Mouse (Mus musculus): ENCODE data around the gene Il12rb1. TPM values are rescaled to one million over a fixed set of nuclear protein-coding genes. Genes with fewer than 3 reads are reported as not detected.

Il12rb1 gene
- polyA plus RNA-seq, 1 experiment from 2014 or later: not detected

DNA sequence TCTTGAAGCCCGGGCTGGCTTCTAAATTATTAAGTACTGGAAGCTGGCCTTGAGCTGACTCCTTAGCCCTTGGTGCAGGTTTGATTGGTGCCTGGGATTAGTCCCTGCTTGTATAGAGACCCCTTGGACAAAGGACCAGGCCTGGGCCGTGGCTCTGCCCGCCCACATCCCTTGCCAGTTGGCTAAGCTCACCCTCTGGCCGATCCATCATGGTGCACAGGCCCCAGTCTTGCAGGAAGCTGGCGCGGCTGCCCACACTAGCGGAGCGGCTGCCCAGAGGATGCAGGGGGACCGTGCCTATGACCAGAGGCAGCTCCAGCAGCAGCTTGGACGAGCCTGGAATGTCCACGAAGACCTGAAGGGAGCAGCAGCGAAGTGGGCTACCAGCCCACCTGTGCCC, 28.4 kb downstream of the Il12rb1 start:
- no peaks in the 10 kb centered on the region for H3K9me3 ChIP-seq (ENCODE audit: control insufficient read depth, low read length)
- H3K9ac ChIP-seq (ENCODE audit: low read length): no peak overlapping the region
- peaks cover 4% of the 10 kb centered on the region; the same call in 1 of the 2 replicates for H3K36me3 ChIP-seq (ENCODE audit: control insufficient read depth, insufficient read depth, low read length)
- 0 out of 2 replicates have a peak, but pooled peaks cover 4% of the 10 kb centered on the region for H3K4me1 ChIP-seq (ENCODE audit: control insufficient read depth, insufficient read depth, low read length)
- no peaks in the 10 kb centered on the region for H3K27me3 ChIP-seq (ENCODE audit: control insufficient read depth, insufficient read depth, low read length)
- WGBS: 89% methylated on average over 12 of the region's 12 CpGs
- DNase-seq (ENCODE audit: low spot score) (no peak), ATAC-seq (ENCODE audit: insufficient read depth, low FRiP score, low TSS enrichment) (no peak)
- no peak overlapping the region for H3K4me2 ChIP-seq (ENCODE audit: low read depth)
- H3K4me3 ChIP-seq (ENCODE audit: low read depth, low read length): no peak overlapping the region
- H3K27ac ChIP-seq (ENCODE audit: low read depth, low read length): no peak overlapping the region

DNA sequence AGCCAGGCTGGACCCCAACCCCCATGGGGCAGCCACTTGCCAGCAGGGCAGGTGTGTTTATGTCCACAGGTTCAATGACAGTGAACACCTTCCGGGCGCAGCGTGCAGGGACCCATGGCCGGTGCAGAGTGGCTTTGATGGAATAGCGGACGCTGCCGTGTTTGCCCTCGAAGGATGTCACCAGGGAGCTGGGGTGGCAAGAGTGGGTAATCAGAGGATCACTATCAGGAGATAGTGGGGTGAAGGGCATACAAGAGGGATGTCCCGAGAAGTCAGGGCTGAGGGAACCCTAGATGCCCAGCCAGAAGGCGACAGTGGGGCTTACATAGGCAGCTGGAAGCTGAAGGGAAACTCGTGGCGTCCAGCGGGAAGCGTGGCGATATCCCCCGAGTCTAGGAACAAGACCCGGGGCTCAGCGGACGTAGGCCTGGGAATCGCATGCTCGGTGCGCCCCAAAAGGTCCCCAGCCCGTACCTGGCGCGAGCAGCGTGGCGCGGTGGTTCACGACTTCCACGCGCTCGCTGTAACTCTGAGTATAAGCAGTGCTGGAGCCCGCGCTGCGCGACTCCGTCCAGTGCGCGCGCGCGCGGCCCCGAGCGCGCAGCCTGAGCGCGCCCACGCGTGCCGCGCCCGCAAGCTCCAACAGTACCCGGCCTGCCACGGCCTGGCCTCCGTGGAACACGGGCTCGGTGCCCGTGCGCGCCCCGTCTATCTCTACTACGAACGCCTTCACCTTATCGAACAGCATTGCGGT, 30.6 kb downstream of the Il12rb1 start:
- peak overlapping the region; percentile 65 for H3K4me3 ChIP-seq (ENCODE audit: low read depth, low read length)
- peak overlapping the region; percentile 89 for H3K4me2 ChIP-seq (ENCODE audit: low read depth)
- 0 out of 2 replicates have a peak, but pooled peaks cover 4% of the 10 kb centered on the region for H3K4me1 ChIP-seq (ENCODE audit: control insufficient read depth, insufficient read depth, low read length)
- DNase-seq (ENCODE audit: low spot score): no peak
- H3K36me3 ChIP-seq (ENCODE audit: control insufficient read depth, insufficient read depth, low read length): peaks cover 4% of the 10 kb centered on the region; the same call in 1 of the 2 replicates
- no peaks in the 10 kb centered on the region for H3K9me3 ChIP-seq (ENCODE audit: control insufficient read depth, low read length)
- H3K27me3 ChIP-seq (ENCODE audit: control insufficient read depth, insufficient read depth, low read length): no peaks in the 10 kb centered on the region
- peak overlapping the region; percentile 83 for H3K27ac ChIP-seq (ENCODE audit: low read depth, low read length)
- ATAC-seq (ENCODE audit: insufficient read depth, low FRiP score, low TSS enrichment): peak; percentile 16
- WGBS: 3% methylated on average over 66 of the region's 66 CpGs
- H3K9ac ChIP-seq (ENCODE audit: low read length): peak overlapping the region; percentile 79

DNA sequence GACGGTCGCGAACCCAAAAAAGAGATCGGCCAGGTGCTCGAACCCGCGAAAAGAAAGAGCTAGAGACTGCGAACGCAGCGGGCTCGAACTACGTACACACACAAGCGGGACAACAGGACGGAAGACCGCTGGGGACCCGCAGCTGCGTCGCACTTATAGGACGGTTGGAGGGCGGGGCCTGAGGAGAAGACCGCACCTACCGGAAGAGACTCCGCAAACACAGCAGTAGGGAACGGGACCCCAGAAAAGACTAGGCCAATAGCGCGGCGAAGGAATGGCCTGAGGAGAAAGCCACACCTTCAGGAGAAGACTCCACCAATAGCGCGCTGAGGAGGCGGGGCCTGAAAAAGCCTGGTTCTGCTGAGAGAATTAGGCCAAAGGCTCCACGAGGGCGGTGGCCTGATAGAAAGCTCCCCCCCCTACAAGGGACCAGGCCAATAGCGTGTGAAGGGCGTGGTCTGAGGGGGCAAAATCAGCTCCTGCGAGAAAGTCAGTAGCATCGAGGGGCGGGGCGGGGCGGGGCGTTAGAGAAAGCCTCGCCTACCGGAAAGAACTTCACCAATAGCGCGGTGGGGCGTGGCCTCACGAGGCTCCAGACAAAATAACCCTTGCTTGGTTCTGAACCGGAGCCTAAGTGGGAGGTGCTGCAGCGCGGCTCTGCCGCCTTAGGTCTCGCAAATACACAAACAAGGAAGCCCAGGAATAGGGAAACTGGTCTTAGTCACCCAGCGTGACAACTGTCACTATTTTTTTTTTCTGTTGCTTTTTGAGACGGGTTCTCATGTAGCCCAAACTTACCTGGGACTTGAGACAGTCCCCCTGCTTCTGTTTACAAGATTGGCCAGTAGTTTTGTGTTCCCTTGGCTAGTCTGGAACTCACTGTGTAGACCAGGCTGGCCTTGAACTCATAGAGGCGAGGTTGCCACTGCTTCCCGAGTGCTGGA, 31.4 kb downstream of the Il12rb1 start, which contains the start of gene Arrdc2:
Gene Arrdc2, minus strand, starts transcription at position 313 of the 944 bp plus-strand sequence.
- ATAC-seq (ENCODE audit: insufficient read depth, low FRiP score, low TSS enrichment) (peak; percentile 94), DNase-seq (ENCODE audit: low spot score) (peak; percentile 99)
- H3K27ac ChIP-seq (ENCODE audit: low read depth, low read length): peak within 1 kb of the TSS; percentile 83
- H3K9me3 ChIP-seq (ENCODE audit: control insufficient read depth, low read length): no peaks in the 10 kb centered on the region
- 3% methylated on average over 55 of the region's 55 CpGs for WGBS
- H3K4me2 ChIP-seq (ENCODE audit: low read depth): peak within 1 kb of the TSS; percentile 89
- 0 out of 2 replicates have a peak, but pooled peaks cover 4% of the 10 kb centered on the region for H3K4me1 ChIP-seq (ENCODE audit: control insufficient read depth, insufficient read depth, low read length)
- H3K4me3 ChIP-seq (ENCODE audit: low read depth, low read length): peak within 1 kb of the TSS; percentile 65
- H3K36me3 ChIP-seq (ENCODE audit: control insufficient read depth, insufficient read depth, low read length): peaks cover 4% of the 10 kb centered on the region; the same call in 1 of the 2 replicates
- H3K27me3 ChIP-seq (ENCODE audit: control insufficient read depth, insufficient read depth, low read length): no peaks in the 10 kb centered on the region
- H3K9ac ChIP-seq (ENCODE audit: low read length): peak within 1 kb of the TSS; percentile 79

DNA sequence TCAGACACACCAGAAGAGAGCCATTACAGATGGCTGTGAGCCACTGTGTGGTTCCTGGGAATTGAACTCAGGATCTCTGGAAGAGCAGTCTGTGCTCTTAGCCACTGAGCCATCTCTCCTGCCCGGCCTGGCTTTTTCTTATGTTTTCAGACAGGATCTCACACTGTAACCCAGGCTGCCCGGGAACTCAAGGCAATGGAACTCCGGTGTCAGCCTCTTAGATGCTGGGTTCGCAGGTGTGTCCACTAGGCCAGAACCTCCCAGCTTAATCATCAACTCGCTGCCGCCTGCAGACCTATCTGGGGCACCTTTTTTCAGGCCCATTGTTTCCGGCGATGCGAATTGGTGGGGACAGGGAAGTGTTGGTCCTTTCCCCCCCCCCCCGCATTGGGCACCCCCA, 32.3 kb downstream of the Il12rb1 start:
- Histone ChIP-seq H3K4me1 (ENCODE audit: control insufficient read depth, insufficient read depth, low read length) (0 out of 2 replicates have a peak, but pooled peaks cover 4% of the 10 kb centered on the region), H3K9ac (ENCODE audit: low read length) (no peak overlapping the region), H3K27ac (ENCODE audit: low read depth, low read length) (no peak overlapping the region), H3K4me3 (ENCODE audit: low read depth, low read length) (no peak overlapping the region), H3K27me3 (ENCODE audit: control insufficient read depth, insufficient read depth, low read length) (no peaks in the 10 kb centered on the region), H3K4me2 (ENCODE audit: low read depth) (no peak overlapping the region), H3K36me3 (ENCODE audit: control insufficient read depth, insufficient read depth, low read length) (no peaks in the 10 kb centered on the region; the same call in 1 of the 2 replicates), H3K9me3 (ENCODE audit: control insufficient read depth, low read length) (no peaks in the 10 kb centered on the region)
- DNase-seq (ENCODE audit: low spot score) (no peak), ATAC-seq (ENCODE audit: insufficient read depth, low FRiP score, low TSS enrichment) (no peak)
- WGBS: 47% methylated on average over 10 of the region's 10 CpGs

DNA sequence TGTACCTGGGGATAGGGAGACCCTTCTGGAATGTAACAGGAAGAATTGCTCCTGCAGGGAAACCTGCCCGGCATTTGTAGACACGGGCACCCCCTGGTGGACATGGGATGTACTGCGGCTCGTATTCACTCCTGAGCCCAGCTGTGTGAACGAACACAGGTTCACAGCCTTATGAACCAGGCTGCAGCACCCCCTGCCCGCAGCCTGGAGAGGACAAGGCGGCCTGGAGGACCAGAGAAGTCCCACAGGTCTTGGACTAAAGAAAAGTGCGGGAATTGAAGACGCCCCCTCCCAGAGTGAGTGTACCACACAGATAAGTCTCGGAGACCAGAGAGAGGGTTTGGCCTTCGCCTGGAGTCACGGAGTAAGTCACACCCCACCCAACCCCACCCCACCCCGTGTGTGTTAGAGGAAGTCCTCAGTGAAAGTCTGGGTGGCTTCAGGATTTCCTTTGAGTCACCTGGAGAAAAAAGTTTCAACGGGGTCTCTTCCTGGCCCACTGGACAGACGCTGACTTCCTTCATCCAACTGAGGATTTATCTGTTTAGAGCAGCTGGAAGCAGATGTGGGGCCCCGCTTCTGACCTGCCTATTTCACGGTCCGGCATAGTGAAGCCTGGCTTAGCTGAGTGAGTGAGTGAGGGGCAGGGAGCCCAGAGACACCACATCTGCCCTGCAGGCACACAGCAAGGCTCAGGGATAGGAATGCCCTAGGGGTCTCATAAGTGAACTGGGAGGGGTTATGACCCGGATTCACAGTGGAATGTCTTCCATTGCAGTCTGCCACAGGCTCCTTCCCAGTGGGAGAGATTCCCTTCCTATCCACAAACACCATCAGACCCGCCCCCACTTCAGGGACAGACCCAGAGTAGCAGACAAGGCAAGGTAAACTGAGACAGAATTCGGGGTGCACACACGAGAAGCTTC, 33.2 kb downstream of the Il12rb1 start:
- no peak overlapping the region for H3K27ac ChIP-seq (ENCODE audit: low read depth, low read length)

DNA sequence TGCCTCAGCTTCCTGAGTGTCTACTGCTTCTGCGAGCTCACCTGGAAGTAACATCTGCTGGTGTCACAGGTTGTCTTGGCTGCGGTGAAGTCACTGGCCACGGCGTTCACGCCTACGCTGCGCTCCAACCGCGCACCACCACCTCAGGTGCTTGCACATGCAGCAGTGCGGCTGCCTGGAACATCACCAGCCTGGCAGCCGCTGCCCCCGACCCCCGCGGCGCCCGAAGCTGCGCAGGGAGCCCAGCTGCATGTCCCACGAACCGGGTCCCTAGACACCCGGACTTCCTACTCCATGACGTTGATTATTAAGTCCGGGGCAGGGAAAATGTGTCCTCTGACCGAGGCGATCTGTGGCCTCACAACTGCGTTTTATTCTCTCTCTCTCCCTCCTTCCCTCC, 34.2 kb downstream of the Il12rb1 start:
- WGBS: 61% methylated on average over 25 of the region's 25 CpGs
- H3K9ac ChIP-seq (ENCODE audit: low read length): no peak overlapping the region
- H3K4me1 ChIP-seq (ENCODE audit: control insufficient read depth, insufficient read depth, low read length): 0 out of 2 replicates have a peak, but pooled peaks cover 4% of the 10 kb centered on the region

More for the DNA sequence above, 33.2 kb downstream of the Il12rb1 start:
- H3K4me2 ChIP-seq (ENCODE audit: low read depth): no peak overlapping the region
- H3K36me3 ChIP-seq (ENCODE audit: control insufficient read depth, insufficient read depth, low read length): no peaks in the 10 kb centered on the region
- WGBS: 39% methylated on average over 22 of the region's 22 CpGs
- H3K9ac ChIP-seq (ENCODE audit: low read length): no peak overlapping the region
- ATAC-seq (ENCODE audit: insufficient read depth, low FRiP score, low TSS enrichment) (no peak), DNase-seq (ENCODE audit: low spot score) (peak; percentile 88)
- H3K4me3 ChIP-seq (ENCODE audit: low read depth, low read length): no peak overlapping the region; the same call in 1 of the 2 replicates
- H3K9me3 ChIP-seq (ENCODE audit: control insufficient read depth, low read length): no peaks in the 10 kb centered on the region
- H3K27me3 ChIP-seq (ENCODE audit: control insufficient read depth, insufficient read depth, low read length): no peaks in the 10 kb centered on the region
- 0 out of 2 replicates have a peak, but pooled peaks cover 4% of the 10 kb centered on the region for H3K4me1 ChIP-seq (ENCODE audit: control insufficient read depth, insufficient read depth, low read length)

DNA sequence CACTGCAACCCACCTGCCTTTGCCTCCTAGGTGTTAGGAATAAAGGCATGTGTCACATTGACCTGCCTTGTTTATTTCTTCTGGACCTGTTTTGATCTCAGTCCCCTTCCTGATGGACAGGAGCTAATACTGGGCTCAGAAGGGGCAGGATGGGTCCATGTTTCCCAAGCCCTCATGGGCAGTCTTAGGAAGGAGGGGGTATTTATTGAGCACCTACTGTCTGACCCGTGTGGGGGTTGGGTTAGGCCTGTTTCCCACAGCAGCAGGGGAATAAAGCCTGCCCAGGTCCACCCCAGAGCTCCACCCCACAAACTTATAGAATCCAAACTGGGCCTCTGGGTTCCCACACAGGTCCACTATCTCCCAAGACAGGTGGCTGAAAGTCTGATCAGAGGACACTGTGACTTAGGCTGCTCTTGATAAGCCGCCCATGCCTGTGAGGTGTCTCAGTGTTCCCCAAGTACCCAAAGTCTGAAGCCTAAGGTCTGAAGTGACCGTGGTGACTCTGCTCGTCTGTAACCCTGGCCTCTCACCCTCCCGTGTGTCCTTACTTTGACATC, 35.0 kb downstream of the Il12rb1 start:
- WGBS: 76% methylated on average over 5 of the region's 5 CpGs
- Histone ChIP-seq H3K27ac (ENCODE audit: low read depth, low read length) (no peak overlapping the region), H3K4me1 (ENCODE audit: control insufficient read depth, insufficient read depth, low read length) (0 out of 2 replicates have a peak, but pooled peaks cover 4% of the 10 kb centered on the region)

More for the DNA sequence above, 34.2 kb downstream of the Il12rb1 start:
- Histone ChIP-seq H3K4me3 (ENCODE audit: low read depth, low read length) (no peak overlapping the region), H3K36me3 (ENCODE audit: control insufficient read depth, insufficient read depth, low read length) (no peaks in the 10 kb centered on the region), H3K4me2 (ENCODE audit: low read depth) (no peak overlapping the region), H3K9me3 (ENCODE audit: control insufficient read depth, low read length) (no peaks in the 10 kb centered on the region), H3K27me3 (ENCODE audit: control insufficient read depth, insufficient read depth, low read length) (no peaks in the 10 kb centered on the region), H3K27ac (ENCODE audit: low read depth, low read length) (no peak overlapping the region)
- no peak for DNase-seq (ENCODE audit: low spot score)
- ATAC-seq (ENCODE audit: insufficient read depth, low FRiP score, low TSS enrichment): no peak

More for the DNA sequence above, 35.0 kb downstream of the Il12rb1 start:
- no peak overlapping the region for H3K9ac ChIP-seq (ENCODE audit: low read length)
- no peak overlapping the region for H3K4me2 ChIP-seq (ENCODE audit: low read depth)
- ATAC-seq (ENCODE audit: insufficient read depth, low FRiP score, low TSS enrichment) (no peak), DNase-seq (ENCODE audit: low spot score) (no peak)
- no peaks in the 10 kb centered on the region for H3K9me3 ChIP-seq (ENCODE audit: control insufficient read depth, low read length)
- H3K4me3 ChIP-seq (ENCODE audit: low read depth, low read length): no peak overlapping the region
- H3K36me3 ChIP-seq (ENCODE audit: control insufficient read depth, insufficient read depth, low read length): no peaks in the 10 kb centered on the region
- no peaks in the 10 kb centered on the region for H3K27me3 ChIP-seq (ENCODE audit: control insufficient read depth, insufficient read depth, low read length)
